Mouse (Mus musculus) hindbrain, embryonic 16.5 days (tissue): ENCODE results near the gene Cenpa. TPM values are rescaled to one million over a fixed set of nuclear protein-coding genes. Genes with fewer than 3 reads are reported as not detected.

Experiments
- ATAC-seq: fragments of 200-750 bp; cut with Nextera tagmentation; 2 replicates; pipeline ENCODE4 v1.8.0; 2017; ENCODE audit warnings: moderate TSS enrichment, moderate library complexity
- H3K27ac ChIP-seq: fragments of 300-500 bp; sonication (generic); 2 replicates; pipeline ENCODE4 v1.5.1; 2014; ENCODE audit warnings: low read depth, mild to moderate bottlenecking, control low read depth, low read length, moderate library complexity
- H3K27me3 ChIP-seq: fragments of 300-500 bp; sonication (generic); replicated peaks from 2 replicates; pipeline ENCODE4 v1.6.1; 2014; ENCODE audit warnings: low read length; ENCODE audit not compliant: control insufficient read depth, insufficient read depth
- H3K36me3 ChIP-seq: fragments of 300-500 bp; sonication (generic); 2 replicates; pipeline ENCODE4 v1.6.1; 2014; ENCODE audit warnings: mild to moderate bottlenecking, low read length, moderate library complexity, mixed read lengths; ENCODE audit not compliant: control insufficient read depth, insufficient read depth
- H3K4me1 ChIP-seq: fragments of 300-500 bp; sonication (generic); 2 replicates; pipeline ENCODE4 v1.6.1; 2014; ENCODE audit warnings: low read depth, low read length; ENCODE audit not compliant: control insufficient read depth, insufficient read depth
- H3K4me2 ChIP-seq: fragments of 300-500 bp; sonication (generic); 2 replicates; pipeline ENCODE4 v1.6.1; 2014; ENCODE audit warnings: mild to moderate bottlenecking, low read length, control low read depth, moderate library complexity
- H3K4me3 ChIP-seq: fragments of 300-500 bp; sonication (generic); 2 replicates; pipeline ENCODE4 v1.5.1; 2014; ENCODE audit warnings: mild to moderate bottlenecking, low read length, control low read depth, moderate library complexity
- H3K9ac ChIP-seq: fragments of 300-500 bp; sonication (generic); 2 replicates; pipeline ENCODE4 v1.6.1; 2014; ENCODE audit warnings: low read depth, mild to moderate bottlenecking, control low read depth, low read length, moderate library complexity
- H3K9me3 ChIP-seq: fragments of 300-500 bp; sonication (generic); 2 replicates; pipeline ENCODE4 v1.6.1; 2014; ENCODE audit warnings: mild to moderate bottlenecking, low read length, moderate library complexity; ENCODE audit not compliant: control insufficient read depth
- WGBS: fragments of 180-500 bp; shearing (Covaris S2); extraction: QIAGEN DNeasy Blood & Tissue Kit; methylation state at CpG from one replicate; pipeline ENCODE4 v1.1.7; 2014; 5-methylcytosine and 5-hydroxymethylcytosine counted together
- polyA plus RNA-seq: library from polyadenylated mRNA; unstranded; fragments of >200 nt; fragmentation: Nextera tagmentation; extraction: Ambion mirVana; gene quantifications from 2 replicates; pipeline ENCODE4 v1.2.1, GENCODE M21; 2015

Cenpa gene
- 42.7 and 54.7 TPM in 2 replicates for polyA plus RNA-seq

- peak within 1 kb of the TSS; percentile 77 for H3K9ac ChIP-seq
- peak within 1 kb of the TSS; percentile 92 for H3K4me3 ChIP-seq
- under 1% methylated on average over 40 of the region's 40 CpGs for WGBS
- peak within 1 kb of the TSS; percentile 95 for H3K4me2 ChIP-seq
- ATAC-seq, result peak; percentile 97
- no peaks in the 10 kb centered on the region for H3K9me3 ChIP-seq
- H3K27ac ChIP-seq, result peak within 1 kb of the TSS; percentile 56; the same call in 1 of the 2 replicates
- peaks cover 9% of the 10 kb centered on the region for H3K4me1 ChIP-seq
- H3K36me3 ChIP-seq, result no peaks in the 10 kb centered on the region
- H3K27me3 ChIP-seq, result no peaks in the 10 kb centered on the region
Observed at GRCm38 (mm10) chr5:30666391-30667195, at the start of gene Cenpa. Cenpa (plus strand) TSS chr5:30666777.

GRCm38 (mm10) chr5:30617357-30617756 lies 49.2 kb upstream of the Cenpa start:
- no peak overlapping the region for H3K27ac ChIP-seq
- no peak for ATAC-seq
- no peak overlapping the region for H3K9ac ChIP-seq
- H3K4me2 ChIP-seq, result no peak overlapping the region
- H3K36me3 ChIP-seq, result no peaks in the 10 kb centered on the region
- H3K4me1 ChIP-seq, result peaks cover 13% of the 10 kb centered on the region
- H3K27me3 ChIP-seq, result peaks cover 9% of the 10 kb centered on the region; the same call in 1 of the 2 replicates
- WGBS, result 35% methylated on average over 3 of the region's 3 CpGs
- H3K4me3 ChIP-seq, result no peak overlapping the region
- no peaks in the 10 kb centered on the region for H3K9me3 ChIP-seq

- Histone ChIP-seq H3K36me3 (no peaks in the 10 kb centered on the region), H3K4me3 (no peak overlapping the region), H3K4me2 (no peak overlapping the region), H3K9me3 (no peaks in the 10 kb centered on the region), H3K27ac (no peak overlapping the region), H3K4me1 (peaks cover 18% of the 10 kb centered on the region), H3K27me3 (peaks cover 13% of the 10 kb centered on the region), H3K9ac (no peak overlapping the region)
- WGBS, result 35% methylated on average over 11 of the region's 11 CpGs
- ATAC-seq, result no peak
Observed at GRCm38 (mm10) chr5:30617851-30618250, 48.7 kb upstream of the Cenpa start.

DNA sequence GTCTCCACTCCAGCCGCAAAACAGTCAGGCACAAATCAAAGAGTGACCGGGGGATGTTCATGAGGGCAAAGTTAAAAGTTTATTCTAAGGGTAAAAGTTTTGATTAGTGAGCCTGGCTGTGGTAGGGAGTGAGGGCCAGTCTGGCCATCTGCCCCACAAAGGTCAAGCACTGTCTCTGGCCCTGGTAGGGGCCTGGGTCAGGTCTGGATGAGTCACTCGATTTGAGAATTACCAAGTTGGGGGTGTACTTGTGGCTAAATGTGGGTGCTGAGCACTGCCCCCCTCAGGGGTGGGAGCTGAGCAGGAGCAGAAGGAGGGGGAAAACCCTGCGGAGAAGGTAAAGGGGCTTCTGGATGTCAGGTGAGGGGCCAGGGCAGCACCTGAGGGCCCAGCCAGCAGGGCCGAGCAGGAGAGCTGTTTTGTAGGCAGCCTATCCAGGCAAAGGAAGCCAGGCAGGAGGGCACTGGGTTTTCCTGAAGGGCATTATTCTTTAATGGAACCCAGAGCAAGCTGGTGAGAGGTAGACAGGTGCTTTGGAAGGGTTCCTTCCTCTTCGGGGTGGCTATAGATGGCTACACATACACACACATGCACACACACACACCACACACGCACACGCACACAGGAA lies 48.1 kb upstream of the Cenpa start:
- Histone ChIP-seq H3K27ac (no peak overlapping the region), H3K4me1 (peaks cover 20% of the 10 kb centered on the region), H3K9me3 (no peaks in the 10 kb centered on the region), H3K9ac (no peak overlapping the region), H3K4me2 (no peak overlapping the region), H3K4me3 (no peak overlapping the region), H3K27me3 (peaks cover 15% of the 10 kb centered on the region), H3K36me3 (no peaks in the 10 kb centered on the region)
- WGBS, result 88% methylated on average over 8 of the region's 8 CpGs
- ATAC-seq, result no peak

DNA sequence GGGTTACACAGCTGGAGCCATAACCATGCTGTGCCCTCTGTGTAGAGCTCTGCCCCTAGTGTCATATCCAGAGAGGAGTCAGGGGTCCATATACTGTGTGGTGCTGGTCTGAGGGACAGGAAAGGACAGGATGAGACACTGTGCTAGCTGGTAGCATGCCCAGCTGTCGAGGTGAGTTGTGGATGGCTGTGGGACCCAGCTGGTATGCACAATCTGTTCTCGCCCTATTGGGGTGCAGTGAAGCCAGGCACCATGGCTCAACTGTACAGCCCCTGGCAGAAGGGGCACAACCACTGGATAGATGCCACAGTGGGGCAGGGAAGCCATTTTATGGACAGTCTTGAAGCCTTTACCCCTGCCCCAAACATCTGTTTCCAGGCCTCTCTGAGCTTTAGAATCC lies 47.4 kb upstream of the Cenpa start:
- Histone ChIP-seq H3K4me2 (no peak overlapping the region), H3K9me3 (no peaks in the 10 kb centered on the region), H3K4me3 (no peak overlapping the region), H3K4me1 (peaks cover 17% of the 10 kb centered on the region), H3K9ac (no peak overlapping the region), H3K36me3 (no peaks in the 10 kb centered on the region), H3K27me3 (peaks cover 18% of the 10 kb centered on the region), H3K27ac (no peak overlapping the region)
- 63% methylated on average over 2 of the region's 2 CpGs for WGBS
- no peak for ATAC-seq

DNA sequence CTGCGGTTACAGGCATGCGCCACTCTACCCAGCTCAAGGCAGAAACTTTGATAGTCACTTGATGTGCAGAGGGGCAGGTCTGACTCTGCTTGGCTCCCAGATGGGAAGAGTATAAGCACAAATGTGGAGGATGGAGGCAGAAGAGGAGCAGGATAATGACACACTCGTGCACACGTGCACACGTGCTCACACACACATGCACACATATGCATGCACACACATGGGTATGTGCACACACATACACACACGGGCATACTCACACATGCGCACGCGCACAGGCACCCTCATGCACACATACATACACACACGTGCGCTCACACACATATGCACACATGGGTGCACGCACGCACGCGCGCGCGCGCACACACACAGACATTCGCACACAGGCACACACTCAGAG lies 46.0 kb upstream of the Cenpa start:
- H3K9me3 ChIP-seq, result no peaks in the 10 kb centered on the region
- H3K4me3 ChIP-seq, result no peak overlapping the region
- H3K27ac ChIP-seq, result no peak overlapping the region
- no peak overlapping the region for H3K9ac ChIP-seq
- peaks cover 18% of the 10 kb centered on the region for H3K27me3 ChIP-seq
- no peaks in the 10 kb centered on the region for H3K36me3 ChIP-seq
- no peak for ATAC-seq
- peaks cover 15% of the 10 kb centered on the region for H3K4me1 ChIP-seq
- H3K4me2 ChIP-seq, result no peak overlapping the region
- 97% methylated on average over 20 of the region's 20 CpGs for WGBS

GRCm38 (mm10) chr5:30621211-30621790 lies 45.3 kb upstream of the Cenpa start:
- Histone ChIP-seq H3K4me1 (peaks cover 15% of the 10 kb centered on the region), H3K9ac (no peak overlapping the region), H3K4me3 (no peak overlapping the region), H3K9me3 (no peaks in the 10 kb centered on the region), H3K4me2 (no peak overlapping the region), H3K27ac (no peak overlapping the region), H3K27me3 (peaks cover 18% of the 10 kb centered on the region), H3K36me3 (no peaks in the 10 kb centered on the region)
- no peak for ATAC-seq
- 92% methylated on average over 9 of the region's 9 CpGs for WGBS

DNA sequence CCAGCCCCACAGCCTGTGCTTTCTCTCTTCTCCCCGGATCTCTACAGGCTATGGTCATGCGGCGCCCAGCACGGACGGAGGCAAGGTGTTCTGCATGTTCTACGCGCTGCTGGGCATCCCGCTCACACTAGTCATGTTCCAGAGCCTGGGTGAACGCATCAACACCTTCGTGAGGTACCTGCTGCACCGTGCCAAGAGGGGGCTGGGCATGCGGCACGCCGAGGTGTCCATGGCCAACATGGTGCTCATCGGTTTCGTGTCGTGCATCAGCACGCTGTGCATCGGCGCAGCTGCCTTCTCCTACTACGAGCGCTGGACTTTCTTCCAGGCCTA lies 44.8 kb upstream of the Cenpa start:
- Histone ChIP-seq H3K27ac (no peak overlapping the region), H3K36me3 (no peaks in the 10 kb centered on the region), H3K9ac (peak overlapping the region; percentile 59), H3K27me3 (peaks cover 18% of the 10 kb centered on the region), H3K4me2 (peak overlapping the region; percentile 62), H3K4me3 (peak overlapping the region; percentile 37), H3K4me1 (peaks cover 15% of the 10 kb centered on the region), H3K9me3 (no peaks in the 10 kb centered on the region)
- ATAC-seq, result 0 out of 2 replicates have a peak, but pooled peaks have one; percentile 2
- 53% methylated on average over 22 of the region's 22 CpGs for WGBS

GRCm38 (mm10) chr5:30622177-30622840 lies 44.3 kb upstream of the Cenpa start:
- WGBS, result 4% methylated on average over 69 of the region's 69 CpGs
- ATAC-seq, result peak; percentile 54

More at GRCm38 (mm10) chr5:30622177-30622840, 44.3 kb upstream of the Cenpa start:
- no peaks in the 10 kb centered on the region for H3K36me3 ChIP-seq
- no peak overlapping the region for H3K27ac ChIP-seq
- peaks cover 15% of the 10 kb centered on the region for H3K4me1 ChIP-seq
- no peaks in the 10 kb centered on the region for H3K9me3 ChIP-seq
- peak overlapping the region; percentile 59 for H3K9ac ChIP-seq
- H3K4me3 ChIP-seq, result peak overlapping the region; percentile 37
- H3K4me2 ChIP-seq, result peak overlapping the region; percentile 62
- H3K27me3 ChIP-seq, result peaks cover 18% of the 10 kb centered on the region
